Mouse (Mus musculus) embryo, embryonic 10.5 days (tissue): ENCODE measurements around the gene Ak5.
A peak's percentile ranks its signal among the peaks of the same experiment; 100 is the strongest.
"Not testable (repeated sequence)": the region's sequence is repeated elsewhere in the genome, so short reads cannot be mapped to it uniquely, and the experiment has no call there.

Experiments
- DNase-seq: peaks from one replicate; pipeline ENCODE4 v3.0.0-alpha.2; 2015; ENCODE audit warnings: low spot score

Gene Ak5

DNA sequence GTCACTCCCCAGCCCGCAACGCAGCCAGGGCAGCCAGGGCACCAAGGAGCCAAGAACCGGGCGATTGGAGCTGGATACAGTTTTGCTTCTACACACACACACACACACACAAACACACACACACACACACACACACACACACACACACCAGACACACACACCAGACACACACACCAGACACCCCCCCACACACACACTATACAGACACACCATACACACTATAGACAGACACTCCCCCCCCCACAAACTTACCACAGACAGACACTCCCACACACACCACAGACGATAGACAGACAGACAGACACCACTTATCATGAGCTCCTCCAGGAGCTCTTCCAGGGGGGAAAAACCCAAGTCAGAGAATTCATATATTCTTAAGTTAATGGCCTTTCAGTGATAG is at the start of gene Ak5:
Gene Ak5, minus strand, starts transcription at position 122 of the 400 bp plus-strand sequence.
- no peak for DNase-seq

DNA sequence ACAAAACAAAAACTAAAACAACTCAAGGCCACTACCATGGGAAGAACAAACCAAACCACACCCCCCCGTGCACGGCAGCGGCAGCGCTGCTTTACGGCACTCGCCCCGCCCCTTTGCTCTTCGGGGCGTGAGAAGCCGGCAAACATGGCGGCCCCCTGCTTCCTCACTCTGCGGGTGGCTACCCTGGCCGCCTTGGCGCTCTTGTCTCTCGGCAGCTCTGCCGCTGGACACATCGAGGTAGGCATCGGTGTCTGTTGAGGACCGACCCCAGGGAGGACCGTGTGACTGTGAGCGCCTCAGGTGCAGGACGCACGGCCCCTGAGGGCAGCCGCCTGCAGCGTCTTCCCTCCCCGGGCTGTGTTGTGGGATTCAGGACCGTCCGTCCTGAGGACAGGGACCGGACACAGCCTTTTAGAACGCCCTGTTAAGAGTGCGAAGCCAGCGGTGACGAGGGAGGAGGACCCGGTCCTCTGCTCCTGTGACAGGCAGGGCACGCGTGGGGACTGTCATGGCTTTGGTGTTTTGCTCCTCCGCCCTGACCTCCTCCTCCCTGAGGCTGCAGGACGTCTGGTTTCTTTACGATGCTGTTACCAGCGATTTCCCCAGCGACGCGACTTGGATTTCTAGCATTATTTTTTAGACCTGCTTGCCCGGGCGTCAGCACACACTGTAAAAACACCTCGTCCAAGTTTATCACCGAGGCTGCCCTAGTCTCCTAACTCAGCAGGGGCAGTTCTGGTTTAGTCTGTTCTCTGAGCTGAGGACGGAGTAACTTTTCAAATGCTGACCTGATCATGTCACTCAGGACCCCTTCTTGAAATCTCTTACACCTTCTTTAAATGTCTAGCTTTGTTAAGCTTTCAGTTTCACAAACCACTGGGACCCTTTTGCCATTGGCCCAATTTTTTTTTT is 46.1 kb upstream of the Ak5 start, which contains the start of gene Pigk:
Gene Pigk, plus strand, starts transcription at position 110 of the 912 bp plus-strand sequence.
- peak; percentile 94 for DNase-seq

DNA sequence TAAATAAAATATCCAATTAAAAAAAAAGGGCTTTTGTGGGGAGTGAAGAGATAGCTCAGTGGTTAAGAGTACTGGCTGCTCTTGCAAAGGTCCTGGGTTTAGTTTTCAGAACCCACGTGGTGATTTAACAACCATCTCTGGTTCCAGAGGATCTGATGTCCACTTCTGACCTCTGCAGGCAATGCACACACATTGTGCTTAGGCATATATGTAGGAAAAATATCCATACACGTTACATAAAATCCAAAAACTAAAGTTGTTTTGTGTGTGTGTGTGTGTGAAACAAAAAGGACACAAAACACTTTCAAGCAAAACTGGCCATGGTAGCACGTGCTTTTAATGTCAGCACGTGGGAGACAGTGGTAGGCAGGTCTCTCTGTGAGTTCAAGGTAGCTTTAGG is 44.8 kb upstream of the Ak5 start:
- no peak for DNase-seq

DNA sequence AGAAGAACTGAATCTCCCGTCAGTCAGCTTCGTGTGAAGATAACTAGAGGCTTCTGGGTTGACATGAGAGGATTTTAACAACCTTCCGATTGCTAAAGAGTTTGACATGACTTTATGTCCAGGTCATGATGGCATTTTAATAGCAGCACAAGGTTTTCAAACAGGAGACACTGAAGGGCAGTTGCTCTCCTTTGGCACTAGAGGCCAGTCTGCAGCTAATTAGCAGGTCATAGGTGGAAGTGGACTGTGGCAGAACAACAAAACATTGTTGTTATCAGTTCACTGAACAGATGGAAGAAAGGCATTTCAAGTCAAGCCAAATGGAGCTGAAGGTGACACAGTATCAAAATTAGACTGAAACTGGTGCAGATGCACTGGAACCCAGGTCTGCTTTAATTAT is 41.8 kb upstream of the Ak5 start:
- no peak for DNase-seq

DNA sequence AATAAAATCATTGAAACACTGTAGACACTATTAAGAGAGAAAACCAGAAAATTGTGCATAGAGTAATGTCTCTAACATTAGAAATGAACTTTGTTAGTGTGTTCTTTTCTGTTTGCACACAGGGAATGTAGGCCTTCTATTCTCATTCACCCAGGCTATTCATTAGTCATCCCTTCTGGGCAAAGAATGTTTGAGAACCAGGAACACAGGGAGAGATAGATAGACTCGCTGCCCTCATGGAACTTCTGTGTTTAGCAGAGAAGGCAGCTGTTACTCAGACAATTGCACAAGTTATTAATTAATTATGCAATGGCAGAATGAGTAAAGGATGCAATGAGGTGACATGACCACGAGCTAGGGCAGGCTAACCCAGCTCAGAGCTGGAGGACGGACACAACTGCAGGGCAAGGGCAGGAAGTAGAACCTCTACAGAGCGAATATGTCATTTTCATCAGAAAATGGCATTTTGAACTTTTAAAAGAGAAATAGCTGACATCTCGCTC is 39.2 kb upstream of the Ak5 start:
- no peak for DNase-seq

DNA sequence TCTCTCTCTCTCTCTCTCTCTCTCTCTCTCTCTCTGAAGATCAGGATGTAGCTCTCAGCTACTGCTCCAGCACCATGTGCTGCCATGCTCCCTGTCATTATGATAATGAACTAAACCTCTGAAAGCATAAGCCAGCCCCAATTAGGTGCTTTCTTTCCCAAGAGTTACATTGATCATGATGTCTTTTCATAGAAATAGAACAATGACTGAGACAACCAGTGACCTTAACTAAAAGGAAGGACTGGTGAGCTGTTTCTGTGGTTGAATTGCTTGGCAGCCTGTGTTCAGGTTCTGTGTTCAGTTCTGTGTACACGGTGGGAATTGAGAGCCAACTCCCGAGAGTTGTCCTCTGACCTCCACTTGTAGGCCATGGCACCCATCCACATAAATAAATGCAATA is 38.7 kb upstream of the Ak5 start:
- no peak for DNase-seq

DNA sequence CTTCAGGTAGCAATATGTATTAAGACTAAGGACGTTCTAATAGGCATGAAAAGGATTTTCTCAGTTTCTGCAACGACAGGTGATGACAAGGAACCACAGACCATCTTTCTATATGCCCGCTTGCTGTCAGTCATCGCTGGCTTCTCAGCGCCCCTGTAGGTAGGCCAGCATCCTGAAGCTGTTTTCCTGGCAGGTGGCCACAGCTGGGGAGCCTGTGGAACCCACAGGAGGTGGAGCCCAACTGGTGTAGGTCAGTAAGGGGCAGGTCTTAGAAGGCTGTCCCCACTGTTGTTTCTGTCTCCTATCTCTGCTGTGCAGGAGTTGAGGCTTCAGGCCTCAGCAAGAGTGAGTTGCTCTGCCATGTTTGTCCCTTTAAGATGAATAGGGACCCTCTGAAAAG is 37.7 kb upstream of the Ak5 start:
- DNase-seq = no peak

DNA sequence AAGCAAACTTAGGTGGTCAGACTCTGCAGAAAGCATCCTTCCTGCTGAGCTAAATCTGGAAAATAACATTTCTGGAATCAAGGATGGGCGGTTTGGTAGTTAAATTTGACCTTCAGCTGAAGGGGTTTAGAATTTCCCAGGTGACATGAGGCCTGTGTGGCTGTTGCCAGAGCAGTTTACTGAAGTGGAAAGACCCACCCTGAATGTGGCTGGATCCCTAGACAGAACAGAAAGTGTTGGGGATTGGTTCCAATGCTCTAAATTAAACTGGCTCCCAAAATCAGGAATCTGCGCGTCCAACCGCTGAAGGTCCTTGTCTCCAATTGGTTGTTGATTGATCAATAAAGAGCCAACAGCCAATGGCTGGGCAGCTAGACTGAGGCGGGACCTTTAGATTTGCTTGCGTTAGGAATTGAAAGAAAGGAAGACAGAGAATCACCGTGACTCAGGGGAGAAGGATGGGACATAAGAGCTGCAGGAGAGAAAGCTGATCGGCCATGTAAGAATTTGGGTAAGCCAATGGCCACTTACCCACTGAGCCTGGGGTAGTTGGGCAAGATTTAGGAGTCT is 34.2 kb upstream of the Ak5 start:
- DNase-seq = peak; percentile 42

DNA sequence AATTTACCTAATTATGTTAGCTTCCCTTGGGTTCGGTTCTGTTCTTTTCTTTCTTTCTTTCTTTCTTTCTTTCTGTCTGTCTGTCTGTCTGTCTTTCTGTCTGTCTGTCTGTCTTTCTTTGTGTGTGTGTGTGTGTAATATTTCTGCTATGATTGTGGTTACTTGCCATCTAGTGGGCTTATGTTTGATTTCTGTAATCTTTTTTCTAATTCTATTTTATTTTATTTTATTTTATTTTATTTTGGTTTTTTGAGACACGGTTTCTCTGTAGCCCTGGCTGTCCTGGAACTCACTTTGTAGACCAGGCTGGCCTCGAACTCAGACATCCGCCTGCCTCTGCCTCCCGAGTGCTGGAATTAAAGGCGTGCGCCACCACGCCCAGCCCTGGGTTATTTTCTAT is 33.4 kb upstream of the Ak5 start:
- DNase-seq = not testable (repeated sequence)

DNA sequence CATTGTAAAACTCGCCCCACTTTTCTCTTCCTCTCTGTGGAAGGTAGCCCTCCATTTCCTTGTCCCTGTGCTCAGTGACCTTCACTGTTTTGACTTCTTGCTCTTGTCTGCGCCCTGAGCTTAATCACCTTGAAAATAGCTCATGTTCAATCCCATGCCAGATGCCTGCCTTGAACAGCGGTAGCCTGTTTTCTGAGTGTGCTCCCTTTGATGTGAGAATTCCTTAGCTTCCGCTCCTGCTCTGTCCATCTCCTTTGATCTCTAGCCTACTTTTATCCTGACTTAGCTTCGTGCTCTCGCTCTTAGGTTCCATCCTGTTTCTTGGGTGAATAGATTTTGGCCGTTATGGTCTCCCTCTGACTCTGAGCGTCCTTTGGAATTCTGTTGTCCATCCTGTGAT is 31.1 kb upstream of the Ak5 start:
- no peak for DNase-seq

DNA sequence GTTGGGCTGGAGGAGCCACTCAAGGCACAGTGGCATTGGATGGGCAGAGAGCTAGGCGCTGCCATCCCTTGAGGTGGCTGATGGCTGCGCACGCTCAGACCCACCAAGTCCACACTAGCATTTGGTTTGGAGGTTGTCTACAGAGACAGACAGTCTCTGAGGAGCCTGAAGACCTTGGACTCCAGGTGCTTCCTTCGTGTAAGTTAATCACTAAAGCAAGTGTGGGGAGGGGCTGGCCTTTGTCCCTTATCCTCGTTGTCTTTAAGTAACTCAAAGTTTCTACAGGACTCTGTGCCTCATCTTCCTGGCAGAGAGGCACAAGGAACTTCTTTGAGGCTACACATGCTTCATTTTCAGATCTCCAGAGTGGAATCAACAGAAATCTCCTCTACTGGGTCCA is 29.9 kb upstream of the Ak5 start:
- DNase-seq = no peak

DNA sequence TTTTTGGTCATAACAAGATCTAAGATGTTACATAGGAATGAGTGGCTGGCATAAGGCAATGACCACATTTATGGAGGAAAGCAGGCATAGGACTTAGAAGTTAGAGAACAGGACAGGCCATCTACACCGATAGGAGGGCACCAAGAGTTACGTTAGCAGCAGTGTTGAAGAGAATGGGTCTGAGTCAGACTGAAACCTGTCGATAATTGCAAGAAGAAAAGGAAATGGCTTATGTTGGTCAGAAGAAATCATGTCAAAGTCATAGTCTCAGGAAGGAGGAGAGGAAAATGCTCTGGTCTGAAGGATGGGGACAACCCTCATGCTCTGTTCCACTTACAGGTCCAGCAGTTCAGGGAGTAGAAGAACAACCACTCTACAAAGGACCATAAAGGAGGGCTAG is 26.8 kb upstream of the Ak5 start:
- no peak for DNase-seq

DNA sequence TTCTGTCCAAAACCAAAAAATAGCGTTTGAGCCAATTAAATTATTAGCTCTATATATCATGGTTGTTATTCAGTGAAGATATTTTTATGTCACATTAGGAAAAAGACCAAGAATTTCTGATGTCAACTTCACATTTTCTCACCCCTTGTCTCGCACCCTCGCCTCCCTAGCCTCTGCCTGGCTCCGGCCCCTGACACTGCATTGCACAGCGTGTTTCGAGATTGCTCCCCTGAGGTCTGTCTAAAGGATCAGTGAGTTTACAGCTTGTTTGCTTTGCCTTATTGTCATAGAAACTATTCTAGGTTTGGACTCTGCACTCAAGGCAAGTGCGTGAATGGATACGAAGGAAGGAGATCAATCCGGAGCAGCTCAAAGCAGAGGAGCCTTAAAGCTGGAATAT is 20.9 kb upstream of the Ak5 start:
- no peak for DNase-seq

DNA sequence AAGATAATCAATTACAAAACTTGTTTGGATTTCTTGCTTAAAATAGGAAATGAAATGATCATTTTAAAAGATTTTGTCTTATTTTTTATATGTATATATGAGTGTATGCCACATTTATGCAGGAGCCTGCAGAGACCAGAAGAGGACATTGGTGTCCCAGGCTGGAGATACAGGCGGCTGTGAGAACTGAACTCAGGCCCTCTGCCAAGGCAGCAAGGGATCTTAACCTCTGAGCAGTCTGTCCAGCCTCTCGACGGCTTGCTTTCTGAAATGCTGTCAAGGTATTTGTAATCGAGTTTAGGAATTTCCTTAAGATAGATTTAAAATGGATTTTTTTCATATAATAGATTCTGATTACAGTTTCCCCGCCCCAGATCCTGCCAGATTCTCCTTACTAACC is 20.4 kb upstream of the Ak5 start:
- no peak for DNase-seq

DNA sequence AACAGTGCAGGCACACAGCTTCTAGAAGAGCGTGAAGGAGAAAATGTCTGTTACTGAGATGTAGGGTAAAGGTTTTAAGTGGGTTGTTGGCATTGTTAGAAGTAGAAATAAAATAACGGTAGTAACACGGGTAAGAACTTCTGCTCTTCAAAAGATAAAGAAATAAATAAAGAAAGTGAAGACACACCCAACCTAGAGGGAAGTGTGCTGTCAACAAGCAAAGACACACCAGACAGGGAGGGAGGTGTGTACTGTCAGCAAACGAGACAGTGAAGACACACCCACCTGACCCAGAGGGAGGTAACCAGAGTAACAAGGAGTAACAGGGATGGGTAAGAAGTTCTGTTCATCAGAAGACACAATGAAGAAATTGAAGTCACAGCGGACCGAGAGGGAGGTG is 6.5 kb upstream of the Ak5 start:
- no peak for DNase-seq

DNA sequence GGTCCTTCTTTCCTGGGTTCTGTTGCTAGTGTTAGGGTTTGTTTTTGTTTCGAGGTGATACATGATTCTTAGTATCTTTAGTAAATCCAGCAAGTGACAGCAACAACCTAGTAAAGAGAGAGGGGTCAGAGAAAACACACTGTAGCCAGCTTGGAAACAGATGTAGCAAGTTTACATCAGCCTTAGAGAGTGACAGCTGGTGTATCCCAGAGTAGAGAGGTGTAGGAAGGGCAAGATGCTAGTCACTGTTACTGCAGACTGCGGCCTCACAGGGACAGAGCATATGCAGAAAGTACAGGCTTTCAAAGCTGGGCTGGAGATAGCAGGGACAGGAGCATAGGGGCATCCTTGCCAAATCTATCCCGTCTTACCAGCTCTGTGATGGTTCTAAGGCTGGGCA is 1.6 kb upstream of the Ak5 start:
- no peak for DNase-seq

DNA sequence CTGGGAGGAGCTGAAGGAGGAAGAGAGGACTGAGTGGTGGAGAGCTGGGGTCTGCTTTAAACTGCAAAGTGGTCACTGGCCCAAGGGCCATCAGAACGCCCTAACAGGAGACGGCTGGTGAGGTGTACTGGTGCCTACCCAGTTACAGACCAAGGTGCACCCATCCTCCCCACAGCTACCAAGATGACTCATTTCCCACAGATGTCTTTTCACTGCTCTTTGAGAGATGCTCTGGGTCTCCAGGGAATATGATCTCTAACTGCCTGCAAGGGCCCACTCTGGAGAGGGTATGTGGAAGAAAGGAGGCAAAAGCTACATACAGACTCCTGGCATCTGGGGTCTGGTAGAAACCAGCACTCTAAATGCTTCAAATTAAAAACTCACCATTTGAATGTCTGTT is 633 bp upstream of the Ak5 start:
- no peak for DNase-seq

DNA sequence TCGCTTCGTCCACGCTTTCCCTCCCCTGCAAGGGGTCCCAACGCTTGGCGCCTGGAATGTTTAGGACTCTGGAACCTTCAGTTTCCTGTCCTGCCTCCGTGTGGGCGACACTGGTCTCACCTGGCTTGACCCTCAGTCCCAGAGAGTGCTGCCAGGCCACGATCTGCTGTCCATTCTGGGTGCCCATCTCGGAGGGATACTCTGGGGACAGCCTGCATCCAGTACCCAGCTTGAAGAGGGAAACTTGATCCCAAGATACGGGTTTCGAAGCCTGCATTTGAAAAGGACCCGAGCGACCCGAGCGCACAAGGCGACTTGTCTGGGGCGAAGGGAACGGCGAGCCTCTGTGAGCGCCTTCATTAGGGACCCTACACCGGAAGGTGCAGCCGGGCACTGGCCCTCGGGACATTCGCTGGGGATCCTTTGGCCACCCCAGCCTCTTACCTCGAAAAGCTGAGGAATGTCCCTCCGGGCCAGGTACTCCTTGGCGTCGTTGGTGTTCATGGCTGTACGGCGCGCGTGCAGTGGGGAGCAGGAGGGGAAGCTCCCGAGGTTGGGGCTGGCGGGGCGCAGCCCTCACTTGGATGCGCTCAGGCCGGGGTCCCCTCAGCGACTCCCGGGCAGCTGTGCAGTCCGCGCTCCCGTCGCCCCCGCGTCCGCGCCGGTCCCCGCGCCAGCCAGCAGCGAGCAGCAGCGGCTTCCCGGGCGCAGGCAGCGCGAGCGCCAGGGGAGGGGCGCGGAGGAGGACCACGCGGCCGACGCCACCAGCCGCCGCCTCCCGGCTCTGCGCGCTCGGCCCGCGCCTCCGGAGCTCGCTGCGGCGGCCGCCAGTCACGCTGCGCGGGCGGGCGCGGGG is 576 bp downstream of the Ak5 start:
- DNase-seq = peak; percentile 58

DNA sequence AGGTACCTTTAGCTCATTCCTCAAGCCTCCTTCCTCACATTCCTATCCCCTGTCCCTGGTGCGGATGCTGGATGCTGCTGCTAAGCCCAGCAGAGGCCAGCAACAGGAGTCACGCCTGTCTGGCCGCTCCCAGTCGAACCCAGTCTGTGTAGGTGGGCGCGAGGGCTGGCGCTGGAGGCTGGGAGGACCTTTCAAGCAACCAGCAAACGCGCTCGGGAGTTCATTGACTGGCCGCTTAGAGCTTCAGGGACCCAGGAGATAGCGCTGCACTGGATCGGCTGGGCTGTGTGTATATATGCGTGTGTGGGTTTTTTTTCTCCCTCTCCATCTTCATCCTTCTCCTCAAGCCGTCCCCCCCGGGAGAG is 1.2 kb downstream of the Ak5 start:
- DNase-seq = peak; percentile 59

DNA sequence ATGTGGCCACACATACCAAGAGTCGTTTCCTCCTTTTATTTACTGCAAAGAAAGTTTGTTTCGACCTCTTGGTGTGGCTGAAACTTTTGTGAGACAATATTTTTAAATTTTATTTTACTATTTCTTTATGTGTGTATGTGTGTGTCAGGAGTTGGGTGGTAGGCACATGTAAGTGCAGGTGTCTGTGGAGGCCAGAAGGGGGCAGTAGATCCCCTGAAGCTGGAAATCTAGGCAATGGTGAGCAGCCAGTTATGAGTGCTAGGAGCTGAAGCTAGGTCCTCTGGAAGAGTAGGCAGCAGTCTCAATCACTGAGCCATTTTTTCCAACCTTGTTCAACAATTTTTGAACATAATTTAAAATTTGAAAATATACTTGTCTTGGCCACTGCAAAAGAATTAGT is 9.6 kb downstream of the Ak5 start:
- DNase-seq = no peak

DNA sequence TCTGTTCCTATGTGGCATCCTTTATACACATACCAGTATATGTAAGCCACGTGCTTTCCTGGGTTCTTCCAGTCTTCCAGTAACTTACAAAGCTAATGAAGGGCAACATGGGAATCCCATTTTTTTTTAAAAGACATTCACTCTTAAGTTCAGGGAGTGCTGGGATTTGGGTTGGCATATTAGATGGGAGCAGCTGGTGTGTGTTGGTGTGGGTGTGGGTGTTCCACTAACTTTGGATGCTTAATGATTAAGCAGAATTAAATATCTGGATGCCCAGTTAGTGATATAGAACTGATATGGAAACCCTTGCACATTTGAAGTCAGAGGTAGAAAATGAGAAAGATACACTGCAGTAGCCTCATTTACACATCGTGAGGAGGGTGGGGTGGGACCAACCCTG is 16.2 kb downstream of the Ak5 start:
- no peak for DNase-seq

DNA sequence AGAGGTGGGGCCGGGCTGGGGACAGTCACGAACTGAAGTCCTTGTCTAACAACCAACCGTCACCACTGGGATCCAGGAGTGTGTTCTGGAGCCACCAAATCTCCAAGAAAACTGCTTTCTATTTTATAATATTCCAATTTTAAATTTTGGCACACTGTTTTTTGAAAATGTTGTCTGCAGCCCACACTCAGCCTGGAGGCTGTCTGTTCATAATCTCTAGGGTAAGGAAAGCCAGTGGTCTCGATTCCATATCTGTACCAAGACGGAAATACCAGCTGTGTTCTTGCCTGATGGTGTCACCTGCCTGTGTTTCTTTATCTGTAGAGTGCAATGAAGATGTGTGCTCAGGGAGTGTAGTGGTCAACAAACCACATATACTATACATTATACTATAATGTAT is 23.6 kb downstream of the Ak5 start:
- DNase-seq = no peak
